Mouse (Mus musculus) liver, embryonic 15.5 days (tissue): ENCODE results near the gene C030005K15Rik. TPM values are rescaled to one million over a fixed set of nuclear protein-coding genes. Genes with fewer than 3 reads are reported as not detected.
"Not testable (repeated sequence)": the region's sequence is repeated elsewhere in the genome, so short reads cannot be mapped to it uniquely, and the experiment has no call there.

ENCODE experiments used
- ATAC-seq: fragments of 200-750 bp; cut with Nextera tagmentation; 2 replicates; pipeline ENCODE4 v1.8.0; 2017; ENCODE audit warnings: moderate number of reproducible peaks, mild to moderate bottlenecking, moderate library complexity; ENCODE audit not compliant: insufficient read depth
- H3K27ac ChIP-seq: fragments of 300-500 bp; sonication (generic); replicated peaks from 2 replicates; pipeline ENCODE4 v1.5.1; 2015; ENCODE audit warnings: mild to moderate bottlenecking, inconsistent platforms
- H3K27me3 ChIP-seq: fragments of 300-500 bp; sonication (generic); 2 replicates; pipeline ENCODE4 v1.6.1; 2015; ENCODE audit warnings: mild to moderate bottlenecking, inconsistent platforms
- H3K36me3 ChIP-seq: fragments of 300-500 bp; sonication (generic); replicated peaks from 2 replicates; pipeline ENCODE4 v1.6.1; 2015; ENCODE audit warnings: moderate library complexity, mild to moderate bottlenecking, inconsistent platforms
- H3K4me1 ChIP-seq: fragments of 300-500 bp; sonication (generic); replicated peaks from 2 replicates; pipeline ENCODE4 v1.6.1; 2015; ENCODE audit warnings: inconsistent platforms
- H3K4me2 ChIP-seq: fragments of 300-500 bp; sonication (generic); 2 replicates; pipeline ENCODE4 v1.6.1; 2015; ENCODE audit warnings: moderate library complexity, mild to moderate bottlenecking, inconsistent platforms
- H3K4me3 ChIP-seq: fragments of 300-500 bp; sonication (generic); replicated peaks from 2 replicates; pipeline ENCODE4 v1.5.1; 2015; ENCODE audit warnings: mild to moderate bottlenecking, inconsistent platforms
- H3K9ac ChIP-seq: fragments of 300-500 bp; sonication (generic); 2 replicates; pipeline ENCODE4 v1.6.1; 2015; ENCODE audit warnings: moderate library complexity, mild to moderate bottlenecking, inconsistent platforms
- H3K9me3 ChIP-seq: fragments of 300-500 bp; sonication (generic); replicated peaks from 2 replicates; pipeline ENCODE4 v1.6.1; 2016; ENCODE audit warnings: inconsistent platforms
- WGBS: fragments of 180-500 bp; shearing (Covaris S2); methylation state at CpG from one replicate; pipeline ENCODE4 v1.1.7; 2015; ENCODE audit warnings: mixed read lengths; ENCODE audit not compliant: insufficient replicate concordance; 5-methylcytosine and 5-hydroxymethylcytosine counted together
- polyA plus RNA-seq: library from polyadenylated mRNA; unstranded; fragments of >200 nt; fragmentation: Nextera tagmentation; extraction: Ambion mirVana; gene quantifications from 2 replicates; pipeline ENCODE4 v1.2.1, GENCODE M21; 2015

The C030005K15Rik gene
- polyA plus RNA-seq: not detected in 2 replicates

DNA sequence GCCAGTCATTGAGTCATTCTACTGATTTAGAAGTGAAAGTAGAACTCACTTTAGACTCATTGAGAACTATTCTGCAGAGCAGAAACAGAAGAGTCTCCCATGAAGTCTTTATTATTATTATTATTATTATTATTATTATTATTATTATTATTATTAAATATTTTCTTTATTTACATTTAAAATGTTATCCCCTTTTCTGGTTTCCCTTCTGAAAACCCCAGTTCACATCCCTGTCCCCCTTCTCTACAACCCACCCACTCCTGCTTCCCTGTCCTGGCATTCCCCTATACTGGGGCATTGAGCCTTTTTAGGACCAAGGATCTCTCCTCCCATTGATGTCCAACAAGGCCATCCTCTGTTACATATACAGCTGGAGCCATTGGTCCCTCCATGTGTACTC, at the start of gene C030005K15Rik:
C030005K15Rik (minus strand) TSS at position 101 of the 400 bp plus-strand sequence.
- H3K4me1 ChIP-seq, H3K9me3 ChIP-seq, H3K36me3 ChIP-seq, H3K27me3 ChIP-seq, H3K9ac ChIP-seq, H3K27ac ChIP-seq, ATAC-seq, H3K4me3 ChIP-seq, H3K4me2 ChIP-seq: not testable (repeated sequence)

DNA sequence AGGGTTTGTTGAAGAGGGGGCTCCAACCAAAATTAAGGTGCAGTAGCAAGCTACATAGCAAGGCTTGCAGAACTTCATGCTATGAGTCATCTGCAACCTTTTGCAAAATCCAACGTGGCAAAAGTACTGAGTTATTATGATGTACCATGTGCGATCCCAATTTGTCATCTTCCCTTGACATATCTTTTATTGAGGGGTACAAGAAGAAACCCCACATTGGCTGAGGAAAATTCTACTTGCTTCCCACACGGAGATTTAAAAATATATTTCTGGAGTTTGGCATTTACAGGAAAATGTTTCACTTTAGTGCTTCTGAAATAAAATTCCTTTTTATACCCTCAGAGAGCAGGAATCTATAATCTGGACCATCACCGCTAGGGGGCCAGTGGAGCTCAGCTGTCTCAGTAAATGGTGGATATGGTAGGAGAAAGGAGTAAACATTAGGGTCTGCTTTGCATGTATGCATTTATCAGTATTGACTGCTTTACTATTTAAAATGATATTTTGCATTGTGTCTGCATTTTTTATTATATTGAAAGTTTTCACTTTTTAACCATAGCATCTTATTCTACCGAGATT, 41.7 kb upstream of the C030005K15Rik start:
- no peak overlapping the region for H3K27ac ChIP-seq
- H3K36me3 ChIP-seq: no peaks in the 10 kb centered on the region
- no peak overlapping the region for H3K9ac ChIP-seq
- H3K4me2 ChIP-seq: no peak overlapping the region
- no peaks in the 10 kb centered on the region for H3K27me3 ChIP-seq
- H3K9me3 ChIP-seq: no peaks in the 10 kb centered on the region
- 42% methylated on average over 5 of the region's 5 CpGs for WGBS
- no peak overlapping the region for H3K4me3 ChIP-seq
- no peaks in the 10 kb centered on the region for H3K4me1 ChIP-seq
- no peak for ATAC-seq

DNA sequence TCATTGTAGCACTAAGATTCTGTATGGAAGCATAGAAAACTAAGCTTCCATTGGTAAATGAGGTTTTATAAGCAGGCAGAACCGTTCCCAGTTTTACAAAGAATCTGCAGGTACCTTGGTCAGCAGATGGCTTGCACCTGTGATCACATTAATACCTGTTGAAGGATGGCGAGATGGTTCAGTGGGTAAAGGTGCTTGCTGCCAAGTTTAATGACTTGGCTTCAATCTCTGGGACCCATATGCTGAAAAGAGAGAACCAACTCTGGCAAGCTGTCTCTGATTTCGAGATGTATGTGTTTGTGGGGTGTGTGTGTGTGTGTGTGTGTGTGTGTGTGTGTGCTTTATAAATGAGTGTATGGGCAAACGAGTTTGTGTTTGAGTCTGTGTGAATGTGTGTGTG, 27.3 kb upstream of the C030005K15Rik start:
- no peaks in the 10 kb centered on the region for H3K27me3 ChIP-seq
- H3K4me3 ChIP-seq: no peak overlapping the region
- H3K36me3 ChIP-seq: no peaks in the 10 kb centered on the region
- H3K4me1 ChIP-seq: no peaks in the 10 kb centered on the region
- no peak overlapping the region for H3K4me2 ChIP-seq
- 44% methylated on average over 4 of the region's 4 CpGs for WGBS
- no peaks in the 10 kb centered on the region for H3K9me3 ChIP-seq
- H3K9ac ChIP-seq: no peak overlapping the region
- no peak for ATAC-seq
- H3K27ac ChIP-seq: no peak overlapping the region

DNA sequence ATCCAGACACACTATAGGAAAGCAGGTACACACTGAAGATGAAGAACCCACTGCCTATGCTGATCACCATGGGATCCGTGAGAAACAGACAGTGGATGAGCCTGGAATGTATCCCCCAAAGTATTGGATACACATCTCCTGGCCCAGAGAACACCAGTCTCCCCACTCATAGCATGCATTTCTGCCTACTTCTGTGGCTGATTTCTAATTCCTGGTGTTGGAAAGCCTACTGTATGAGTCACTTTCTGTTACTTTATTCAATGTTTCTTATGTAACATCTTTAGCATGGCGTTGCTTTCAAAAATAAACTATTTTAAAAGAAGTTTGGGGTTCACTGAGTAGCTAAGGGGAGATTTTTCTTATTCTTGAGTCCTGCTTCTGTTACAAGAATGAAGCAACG, 20.7 kb upstream of the C030005K15Rik start:
- no peak overlapping the region for H3K4me2 ChIP-seq
- H3K27ac ChIP-seq: no peak overlapping the region
- H3K27me3 ChIP-seq: no peaks in the 10 kb centered on the region
- H3K4me1 ChIP-seq: no peaks in the 10 kb centered on the region
- H3K4me3 ChIP-seq: no peak overlapping the region
- H3K36me3 ChIP-seq: no peaks in the 10 kb centered on the region
- 50% methylated on average over 3 of the region's 3 CpGs for WGBS
- H3K9me3 ChIP-seq: no peaks in the 10 kb centered on the region
- no peak overlapping the region for H3K9ac ChIP-seq
- ATAC-seq: no peak

DNA sequence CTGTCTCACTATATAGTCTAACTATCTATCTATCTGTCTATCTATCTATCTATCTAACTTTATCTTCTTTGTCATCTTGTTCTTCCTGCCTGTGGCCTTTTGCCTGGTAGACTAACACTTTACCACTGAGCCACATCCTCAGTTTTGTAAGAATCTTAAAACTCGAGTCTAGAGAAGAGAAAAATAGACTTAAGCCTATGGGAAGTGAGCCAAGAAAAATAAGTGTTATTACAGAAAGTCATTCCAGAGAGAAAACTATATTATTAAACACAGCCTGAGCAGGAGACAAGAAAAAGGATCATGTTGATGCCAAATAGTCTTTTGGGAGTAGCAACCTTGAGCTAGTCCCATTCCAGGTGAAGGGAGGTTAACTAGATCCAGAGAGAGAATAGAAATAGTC, 626 bp downstream of the C030005K15Rik start:
- H3K4me2 ChIP-seq: no peak overlapping the region
- H3K9me3 ChIP-seq: no peaks in the 10 kb centered on the region
- H3K27ac ChIP-seq: no peak overlapping the region
- no peaks in the 10 kb centered on the region for H3K27me3 ChIP-seq
- ATAC-seq: no peak
- 13% methylated on average over 1 of the region's 1 CpGs for WGBS
- H3K36me3 ChIP-seq: no peaks in the 10 kb centered on the region
- no peaks in the 10 kb centered on the region for H3K4me1 ChIP-seq
- H3K4me3 ChIP-seq: no peak overlapping the region
- H3K9ac ChIP-seq: no peak overlapping the region

DNA sequence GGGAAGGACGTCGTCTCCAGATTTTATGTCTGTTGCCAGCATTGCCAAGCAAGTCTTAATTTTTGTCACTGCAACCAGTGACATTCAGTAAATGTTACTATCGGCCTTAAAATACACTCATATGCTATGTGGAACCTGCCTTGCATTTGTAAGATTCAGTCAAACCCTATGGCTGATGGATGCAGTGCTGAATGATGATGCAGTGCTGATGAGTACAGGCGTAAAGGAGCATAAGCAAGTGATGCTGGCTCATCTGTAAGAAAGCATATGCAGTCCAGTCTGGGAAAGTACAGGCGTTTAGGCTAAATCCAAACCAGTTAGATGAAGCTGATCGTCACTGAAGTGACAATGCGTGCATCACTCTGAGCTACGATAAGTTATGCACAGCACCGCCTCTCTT, 3.8 kb downstream of the C030005K15Rik start:
- H3K4me2 ChIP-seq: no peak overlapping the region
- no peaks in the 10 kb centered on the region for H3K36me3 ChIP-seq
- no peaks in the 10 kb centered on the region for H3K9me3 ChIP-seq
- no peak for ATAC-seq
- H3K27ac ChIP-seq: no peak overlapping the region
- no peak overlapping the region for H3K9ac ChIP-seq
- no peaks in the 10 kb centered on the region for H3K4me1 ChIP-seq
- no peaks in the 10 kb centered on the region for H3K27me3 ChIP-seq
- H3K4me3 ChIP-seq: no peak overlapping the region
- 78% methylated on average over 9 of the region's 9 CpGs for WGBS

DNA sequence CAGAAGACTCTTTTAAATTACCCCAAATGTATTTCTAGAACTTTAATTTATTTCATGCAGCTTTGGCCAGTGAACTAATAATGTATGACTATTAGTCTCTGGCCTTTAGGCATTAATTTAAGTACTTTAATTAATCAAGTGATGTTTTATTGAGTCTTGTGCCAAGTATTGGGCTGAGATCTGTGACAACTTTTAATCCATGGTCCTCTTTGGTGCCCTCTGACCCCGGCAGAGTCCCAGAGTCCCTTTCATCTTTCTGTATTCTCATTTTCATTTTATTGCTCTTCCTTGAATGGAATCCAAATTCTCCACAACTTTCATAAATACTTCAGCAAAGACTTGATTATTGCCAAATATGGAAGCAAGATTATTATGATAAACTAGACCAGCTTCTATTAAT, 5.9 kb downstream of the C030005K15Rik start:
- no peak overlapping the region for H3K27ac ChIP-seq
- H3K9me3 ChIP-seq: no peaks in the 10 kb centered on the region
- no peak for ATAC-seq

DNA sequence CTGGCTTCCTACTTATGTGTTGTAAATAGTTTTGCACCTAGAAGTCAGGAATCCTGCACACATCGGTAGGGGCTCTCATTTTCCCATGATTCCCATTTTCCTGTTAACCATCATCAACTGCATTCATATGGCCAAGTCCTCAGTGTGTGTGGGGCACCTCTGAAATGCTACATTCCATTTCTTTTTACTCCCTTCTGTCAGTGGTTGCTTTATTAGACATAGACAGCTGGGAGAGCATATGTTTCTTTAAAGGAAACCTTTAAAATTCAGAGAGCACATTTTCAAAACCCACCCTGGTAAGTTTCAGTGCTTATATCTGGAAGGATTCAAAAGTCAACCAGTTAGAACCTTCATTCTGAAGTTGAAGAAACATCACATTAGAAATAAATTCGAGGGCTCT, 8.5 kb downstream of the C030005K15Rik start:
- Histone ChIP-seq H3K9me3 (no peaks in the 10 kb centered on the region), H3K27ac (no peak overlapping the region), H3K9ac (no peak overlapping the region), H3K36me3 (no peaks in the 10 kb centered on the region), H3K4me1 (no peaks in the 10 kb centered on the region), H3K4me3 (no peak overlapping the region), H3K27me3 (no peaks in the 10 kb centered on the region), H3K4me2 (no peak overlapping the region)
- 46% methylated on average over 2 of the region's 2 CpGs for WGBS
- no peak for ATAC-seq

More for the DNA sequence above, 5.9 kb downstream of the C030005K15Rik start:
- no peak overlapping the region for H3K9ac ChIP-seq
- 59% methylated on average over 1 of the region's 1 CpGs for WGBS
- H3K4me3 ChIP-seq: no peak overlapping the region
- no peaks in the 10 kb centered on the region for H3K36me3 ChIP-seq
- H3K4me2 ChIP-seq: no peak overlapping the region
- no peaks in the 10 kb centered on the region for H3K4me1 ChIP-seq
- no peaks in the 10 kb centered on the region for H3K27me3 ChIP-seq

DNA sequence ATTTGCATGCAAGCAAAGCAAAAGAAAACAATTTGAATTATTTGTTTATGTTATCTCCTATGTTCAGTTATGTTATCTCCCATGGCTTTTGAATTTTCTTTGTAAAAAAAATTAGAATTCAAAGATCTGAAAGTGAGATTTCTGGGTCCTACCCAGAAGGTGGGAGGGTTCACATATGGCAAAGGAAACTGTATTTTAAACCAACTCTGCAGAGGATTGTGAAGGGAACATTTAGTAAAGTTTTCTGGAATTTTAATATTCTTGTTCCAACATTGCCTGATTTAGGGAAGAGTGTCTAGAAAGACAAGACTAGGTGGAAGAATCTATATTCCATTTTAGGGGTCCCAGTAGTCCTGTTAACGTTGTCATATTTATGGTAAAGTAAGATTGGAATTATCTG, 9.3 kb downstream of the C030005K15Rik start:
- no peak for ATAC-seq
- Histone ChIP-seq H3K9me3 (no peaks in the 10 kb centered on the region), H3K4me1 (no peaks in the 10 kb centered on the region), H3K4me2 (no peak overlapping the region), H3K9ac (no peak overlapping the region), H3K27ac (no peak overlapping the region), H3K4me3 (no peak overlapping the region), H3K27me3 (no peaks in the 10 kb centered on the region), H3K36me3 (no peaks in the 10 kb centered on the region)
- WGBS: 54% methylated on average over 1 of the region's 1 CpGs

DNA sequence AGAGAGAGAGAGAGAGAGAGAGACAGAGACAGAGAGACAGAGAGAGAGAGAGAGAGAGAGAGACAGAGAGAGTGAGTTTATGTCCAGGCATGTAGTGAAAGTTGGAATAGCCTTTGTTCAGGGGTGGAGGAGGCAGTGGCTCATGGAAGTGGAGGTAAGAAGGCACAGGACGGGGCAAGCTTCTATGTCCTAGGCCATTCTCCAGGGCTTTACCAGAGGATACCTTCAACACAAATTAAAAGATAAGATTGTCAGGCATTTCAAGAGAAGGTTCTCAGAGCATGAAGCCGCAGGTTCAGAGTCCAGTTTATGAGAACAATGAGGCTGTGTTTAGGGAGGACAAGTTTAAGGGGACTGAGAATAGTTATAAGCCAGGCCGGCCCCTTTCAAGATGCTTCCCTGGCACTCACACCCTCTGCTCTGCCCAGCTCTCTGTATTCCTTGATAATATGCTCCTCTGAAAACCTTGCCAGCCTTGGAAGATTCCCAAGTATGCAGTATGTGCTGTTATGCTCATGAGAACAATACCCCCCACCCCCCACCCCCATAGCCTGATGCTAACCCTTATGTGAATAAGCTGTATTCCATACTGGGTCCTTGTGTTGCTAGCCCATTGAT, 11.2 kb downstream of the C030005K15Rik start:
- no peaks in the 10 kb centered on the region for H3K9me3 ChIP-seq
- 64% methylated on average over 3 of the region's 3 CpGs for WGBS
- no peak overlapping the region for H3K4me3 ChIP-seq
- H3K27ac ChIP-seq: no peak overlapping the region
- no peaks in the 10 kb centered on the region for H3K27me3 ChIP-seq
- H3K4me1 ChIP-seq: no peaks in the 10 kb centered on the region
- ATAC-seq: no peak
- H3K4me2 ChIP-seq: no peak overlapping the region
- H3K9ac ChIP-seq: no peak overlapping the region
- no peaks in the 10 kb centered on the region for H3K36me3 ChIP-seq

DNA sequence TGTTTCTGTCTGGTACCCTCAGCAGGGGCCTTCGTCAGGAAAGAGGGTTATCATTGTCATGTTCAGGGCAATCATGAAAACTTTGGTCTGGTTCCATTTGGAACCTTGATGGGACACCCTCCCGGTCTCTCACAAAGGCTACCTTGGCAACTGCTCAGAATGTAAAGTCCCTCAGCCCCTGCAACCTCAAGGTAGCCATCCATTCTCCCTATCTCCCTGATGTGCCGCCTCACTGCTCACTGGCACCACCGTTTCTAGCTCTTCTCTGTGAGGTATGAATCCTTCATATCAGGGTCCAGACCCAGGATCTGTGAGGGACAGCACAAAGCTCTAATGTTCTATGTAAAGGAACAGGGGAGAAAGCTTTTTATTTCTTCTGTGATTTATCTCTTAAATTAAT, 12.0 kb downstream of the C030005K15Rik start:
- no peak overlapping the region for H3K4me3 ChIP-seq
- no peaks in the 10 kb centered on the region for H3K36me3 ChIP-seq
- no peaks in the 10 kb centered on the region for H3K4me1 ChIP-seq
- H3K27me3 ChIP-seq: no peaks in the 10 kb centered on the region
- WGBS: 63% methylated on average over 4 of the region's 4 CpGs
- no peak overlapping the region for H3K9ac ChIP-seq
- no peaks in the 10 kb centered on the region for H3K9me3 ChIP-seq
- no peak overlapping the region for H3K27ac ChIP-seq
- H3K4me2 ChIP-seq: no peak overlapping the region
- ATAC-seq: no peak

DNA sequence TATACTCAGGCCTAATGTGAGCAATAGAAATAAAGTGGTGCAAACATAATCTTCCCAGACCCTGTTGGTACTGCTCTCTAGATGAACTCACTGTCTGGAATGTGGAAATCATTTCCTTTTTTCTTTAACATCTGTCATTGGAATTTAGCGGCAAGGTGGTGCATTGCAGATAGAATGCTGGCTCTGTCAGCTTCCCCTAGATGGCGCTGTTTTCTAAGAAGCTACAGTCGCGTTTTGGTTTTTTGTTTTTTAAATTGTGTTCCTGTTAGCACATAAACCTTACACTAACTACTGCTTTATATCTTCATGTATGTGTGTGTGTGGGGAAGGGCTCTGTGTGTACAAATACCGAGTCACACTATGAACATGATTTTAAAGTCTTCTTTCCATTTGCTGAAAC, 13.9 kb downstream of the C030005K15Rik start:
- H3K9me3 ChIP-seq: no peaks in the 10 kb centered on the region
- H3K4me2 ChIP-seq: no peak overlapping the region
- no peak overlapping the region for H3K4me3 ChIP-seq
- H3K36me3 ChIP-seq: no peaks in the 10 kb centered on the region
- no peak overlapping the region for H3K27ac ChIP-seq
- H3K4me1 ChIP-seq: no peaks in the 10 kb centered on the region
- H3K27me3 ChIP-seq: no peaks in the 10 kb centered on the region
- 5% methylated on average over 5 of the region's 5 CpGs for WGBS
- H3K9ac ChIP-seq: no peak overlapping the region
- no peak for ATAC-seq
